Mouse (Mus musculus): ENCODE measurements around the gene Synj2.

GRCm38 (mm10) chr17:5992866-5993580 lies 51.9 kb downstream of the Synj2 start:
- TF ChIP-seq CTCF (IDR thresholded peaks at IDR 0.05; ENCODE audit: low read depth, low read length), result no peak
- no peak for TF ChIP-seq GATA1 (IDR thresholded peaks at IDR 0.05; ENCODE audit: borderline replicate concordance, low read length)
- TF ChIP-seq GATA2 (IDR thresholded peaks at IDR 0.05; ENCODE audit: borderline replicate concordance, low read depth, low read length), result no peak
- TF ChIP-seq POLR2AphosphoS5 (IDR thresholded peaks at IDR 0.05; ENCODE audit: insufficient replicate concordance, low read depth, low read length), result no peak
- TF ChIP-seq TAL1 (conservative IDR thresholded peaks at IDR 0.05; ENCODE audit: low read depth, low read length), result no peak
